Mouse (Mus musculus) urinary bladder, adult 2 months (tissue): ENCODE results near the gene Was. TPM values are rescaled to one million over a fixed set of nuclear protein-coding genes. Genes with fewer than 3 reads are reported as not detected.
"Not testable (repeated sequence)": the region's sequence is repeated elsewhere in the genome, so short reads cannot be mapped to it uniquely, and the experiment has no call there.

Experiments used
- DNase-seq: peaks from one replicate; pipeline ENCODE4 v3.0.0; 2022; ENCODE audit warnings: low spot score
- polyA plus RNA-seq: library from polyadenylated mRNA; depleted of rRNA; stranded (reverse); fragments of >200 nt; gene quantifications from 2 replicates; pipeline ENCODE4 v1.2.3, GENCODE M21; 2012; rRNA removed

Was gene
- polyA plus RNA-seq: 3.8 and 3.9 TPM in 2 replicates

DNA sequence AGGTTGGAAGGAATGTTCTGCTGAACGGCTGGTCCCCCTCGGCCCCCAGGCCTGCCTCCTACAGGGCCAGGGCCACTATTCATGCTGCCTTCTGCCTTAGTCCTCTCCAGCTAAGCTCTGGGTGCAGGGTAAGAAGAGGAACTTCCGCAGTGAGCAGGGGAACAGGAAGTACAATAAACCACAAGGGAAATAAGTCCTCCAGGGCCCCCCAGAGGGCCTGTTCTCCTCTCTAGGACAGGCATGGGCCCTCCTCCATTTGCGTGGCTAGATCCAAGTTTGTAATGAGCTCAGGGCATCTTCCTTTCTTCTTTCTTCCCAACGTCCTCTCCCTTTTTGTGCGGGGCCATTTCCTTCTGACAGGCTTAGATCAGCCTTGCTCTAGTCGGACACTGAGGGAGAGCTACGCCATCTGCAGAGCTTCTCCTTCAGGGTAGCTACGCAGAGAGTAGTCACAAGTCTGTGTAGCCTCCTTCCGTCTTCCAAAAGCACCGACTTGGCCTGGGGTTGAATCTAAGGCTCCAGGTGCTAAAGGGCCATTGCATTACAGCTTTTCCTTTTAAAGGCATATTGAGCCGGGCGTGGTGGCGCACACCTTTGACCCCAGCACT, at the start of gene Was:
TSS of gene Was (minus strand) at position 153 of the 608 bp plus-strand sequence.
- no peak for DNase-seq

DNA sequence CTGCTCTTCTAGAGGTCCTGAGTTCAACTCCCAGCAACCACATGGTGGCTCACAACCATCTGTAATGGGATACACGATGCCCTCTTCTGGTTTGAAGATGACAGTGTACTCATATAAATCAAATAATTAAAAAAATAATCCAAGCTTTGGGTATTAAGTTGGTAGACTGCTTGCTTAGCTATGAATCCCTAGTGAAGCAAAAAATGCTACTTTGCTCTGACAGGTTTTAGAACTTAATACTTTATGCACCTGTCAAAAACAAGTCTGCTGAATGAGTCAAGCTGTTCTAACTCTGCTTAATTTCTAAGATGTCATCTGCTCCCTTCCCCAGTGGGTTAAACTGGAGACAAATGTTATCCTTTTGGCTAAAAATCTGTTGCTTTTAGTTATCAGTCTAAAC, 49.2 kb upstream of the Was start:
- no peak for DNase-seq

DNA sequence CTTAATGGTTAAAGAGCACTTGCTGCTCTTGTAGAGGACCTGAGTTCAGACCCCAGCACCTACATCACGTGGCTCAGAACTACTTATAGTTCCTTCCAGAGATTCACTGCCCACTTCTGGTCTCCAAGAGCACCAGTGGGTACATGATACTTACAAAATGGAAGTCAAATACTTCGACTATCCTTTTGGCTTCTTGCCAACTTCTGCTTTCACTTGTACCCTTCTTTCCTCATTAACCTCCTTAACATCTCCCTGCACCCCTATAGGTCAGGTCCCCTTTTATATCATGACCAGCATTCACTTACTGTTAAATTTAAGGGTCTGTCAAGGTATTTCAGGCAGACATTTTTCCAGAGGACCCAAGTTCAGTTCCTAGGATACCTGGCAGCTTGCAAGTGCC, 45.6 kb upstream of the Was start:
- no peak for DNase-seq

DNA sequence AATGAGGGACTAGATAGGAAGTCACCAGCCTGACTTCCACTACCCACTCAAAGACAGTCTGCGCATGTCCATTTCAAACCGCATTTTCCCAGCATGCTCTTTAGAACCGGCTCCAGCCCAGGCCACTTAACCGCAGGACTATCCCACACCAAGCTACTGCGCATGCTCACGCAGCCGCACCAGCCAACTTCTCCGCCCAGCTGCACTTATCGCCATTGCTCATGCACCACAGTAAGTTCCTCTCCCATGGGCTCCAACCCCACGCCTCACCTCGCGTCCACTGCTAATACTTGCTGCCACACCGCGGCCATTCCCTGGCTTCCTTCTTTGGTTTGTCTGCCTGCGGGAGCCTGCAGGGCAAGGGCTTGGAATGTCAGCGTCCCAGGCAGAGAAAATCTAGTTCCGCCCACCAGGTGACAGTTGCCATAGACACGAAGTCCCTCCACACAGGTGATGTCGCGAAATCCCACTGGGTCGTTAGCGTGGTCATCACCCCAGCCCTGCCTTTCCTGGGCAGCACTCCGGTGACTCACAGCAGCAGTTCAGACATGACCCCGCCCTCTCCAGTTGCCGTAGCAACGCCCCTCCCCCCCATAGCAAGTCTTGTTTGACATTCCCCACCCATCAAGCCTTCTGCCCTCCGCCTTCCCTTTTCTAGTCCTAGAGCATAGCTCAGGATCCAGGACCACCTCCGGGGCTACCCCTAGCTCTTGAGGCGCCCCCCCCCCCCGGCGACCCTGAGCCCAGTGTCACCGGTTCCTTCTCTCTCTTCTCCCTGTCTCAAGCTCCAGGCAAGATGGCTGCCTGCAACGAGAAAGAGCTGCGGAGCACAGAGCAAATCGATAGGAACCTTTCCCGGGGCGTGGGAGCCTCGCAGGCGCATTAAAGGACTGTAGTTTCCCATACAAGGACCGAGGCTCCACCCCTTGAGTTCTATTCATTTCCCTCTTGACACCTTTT, 42.0 kb upstream of the Was start, which contains the start of gene Wdr13:
TSS of gene Wdr13 (minus strand) at position 876 of the 960 bp plus-strand sequence.
- DNase-seq: peak; percentile 58

DNA sequence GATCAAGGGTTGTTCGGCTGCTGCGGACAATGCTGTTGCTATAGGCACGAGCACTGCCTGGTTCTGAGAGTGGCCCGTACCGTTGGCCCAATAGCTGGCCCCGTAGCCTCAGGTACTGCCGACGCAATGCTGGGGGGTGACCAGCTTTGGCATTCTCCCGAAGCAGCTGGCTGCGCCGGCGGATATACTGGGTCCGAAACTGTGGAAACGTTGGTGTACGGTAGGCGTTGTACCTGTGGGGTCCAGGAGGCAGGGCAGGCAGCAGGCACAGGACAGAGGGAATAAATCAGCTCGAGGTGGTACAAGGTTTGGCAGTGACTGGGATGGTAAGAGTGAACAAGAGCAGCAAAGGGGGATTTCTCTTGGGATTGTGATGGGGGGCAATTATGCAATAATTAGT, 41.1 kb upstream of the Was start:
- DNase-seq: no peak

DNA sequence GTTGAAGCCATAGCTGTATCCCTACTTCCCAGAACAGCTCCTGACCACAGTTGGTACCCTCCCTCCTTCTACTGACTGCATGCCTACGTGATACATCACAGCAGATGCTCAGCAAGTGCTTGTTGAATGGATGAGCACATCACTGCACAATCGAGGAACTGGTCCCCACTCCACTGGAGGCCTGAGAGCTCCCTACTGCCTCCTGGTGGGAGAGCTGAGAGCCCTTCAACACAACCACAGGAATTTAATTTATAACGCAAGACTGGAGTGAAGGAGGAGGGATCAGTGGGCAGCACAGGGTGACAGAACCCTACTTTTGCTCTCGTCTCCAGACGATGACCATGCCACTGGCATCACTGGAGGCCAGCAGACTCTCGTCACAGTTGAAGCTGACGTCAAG, 34.9 kb upstream of the Was start:
- no peak for DNase-seq

DNA sequence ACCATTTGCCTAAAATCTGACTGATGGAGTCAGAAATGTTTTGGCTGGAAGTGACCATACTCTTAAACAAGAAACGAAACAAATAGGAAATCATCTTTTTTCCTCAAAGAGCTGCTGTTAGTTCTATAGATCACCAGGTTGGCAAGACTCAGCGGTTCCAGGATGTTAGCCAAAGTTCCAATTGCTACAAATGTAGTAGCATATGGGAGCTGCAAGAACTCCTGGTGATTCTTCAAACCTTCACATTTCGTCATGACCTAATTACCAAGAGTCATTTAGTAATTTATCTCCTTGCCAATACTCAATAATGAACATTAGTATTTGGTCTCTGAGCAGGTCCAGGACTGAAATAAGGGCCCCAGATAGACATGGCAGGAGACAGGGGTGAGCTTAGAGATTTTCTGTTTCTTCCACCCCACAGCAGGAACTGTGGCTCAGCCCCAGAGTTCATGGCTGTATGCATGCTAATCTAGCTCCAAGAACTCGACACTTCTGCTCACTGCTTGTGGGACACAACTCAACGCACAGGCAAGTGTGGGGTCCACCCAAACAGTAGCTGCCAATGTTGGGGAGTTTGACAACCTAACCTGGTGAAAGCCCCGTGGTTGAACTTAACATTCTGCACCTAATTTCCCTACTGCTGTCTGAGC, 33.6 kb upstream of the Was start:
- no peak for DNase-seq

DNA sequence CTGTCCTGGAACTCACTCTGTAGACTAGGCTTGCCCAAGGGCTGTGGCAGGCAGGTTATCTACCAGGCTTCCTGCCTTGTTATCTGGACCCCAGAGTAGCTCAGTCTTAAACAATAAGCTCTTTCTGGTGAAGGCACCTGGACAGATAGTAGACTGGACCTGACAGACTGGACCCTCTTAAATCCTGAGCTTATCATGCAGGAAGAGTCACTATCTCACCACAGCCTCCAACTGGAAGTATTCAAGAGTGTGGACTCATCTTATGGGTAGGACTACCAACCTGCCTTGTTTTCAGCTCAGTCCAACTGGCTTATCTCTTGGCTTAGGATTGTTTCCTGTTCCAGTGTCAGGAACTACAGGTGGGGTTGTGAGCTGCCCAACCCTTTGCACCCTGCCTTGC, 27.0 kb upstream of the Was start:
- DNase-seq: no peak

DNA sequence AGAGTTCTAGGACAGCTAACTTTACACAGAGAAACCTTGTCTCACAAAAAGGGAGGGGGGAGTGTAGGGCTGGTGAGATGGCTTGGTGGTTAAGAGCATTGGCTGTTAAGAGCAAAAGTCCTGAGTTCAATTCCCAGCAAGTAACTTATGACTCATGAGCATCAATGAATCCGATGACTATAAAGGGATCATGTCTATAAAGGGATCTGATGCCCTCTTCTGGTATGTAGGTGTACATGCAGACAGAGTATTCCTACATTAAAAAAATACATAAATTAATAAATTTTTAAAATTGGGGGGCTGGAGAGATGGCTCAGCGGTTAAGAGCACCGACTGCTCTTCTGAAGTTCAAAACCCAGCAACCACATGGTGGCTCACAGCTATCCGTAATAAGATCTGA, 25.0 kb upstream of the Was start:
- no peak for DNase-seq

DNA sequence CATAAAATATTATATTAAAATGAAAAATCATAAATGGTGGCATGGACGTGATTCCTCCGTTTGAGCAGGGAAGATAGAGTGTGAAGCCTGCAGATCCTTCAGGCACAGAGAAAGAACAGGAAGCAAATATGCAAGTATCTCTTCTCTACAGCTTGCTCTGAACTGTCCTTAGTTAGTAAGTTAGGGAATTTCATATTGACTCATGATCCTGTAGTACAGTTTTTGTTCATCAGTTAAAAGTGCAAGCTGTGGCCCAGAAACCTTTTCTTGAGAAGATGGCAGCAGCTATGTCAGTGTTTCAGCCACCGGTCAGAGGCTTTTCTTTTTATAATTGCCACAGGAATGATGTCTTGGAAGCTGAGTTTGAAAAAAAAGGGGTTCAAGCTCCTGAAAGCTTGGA, 14.7 kb upstream of the Was start:
- DNase-seq: no peak

DNA sequence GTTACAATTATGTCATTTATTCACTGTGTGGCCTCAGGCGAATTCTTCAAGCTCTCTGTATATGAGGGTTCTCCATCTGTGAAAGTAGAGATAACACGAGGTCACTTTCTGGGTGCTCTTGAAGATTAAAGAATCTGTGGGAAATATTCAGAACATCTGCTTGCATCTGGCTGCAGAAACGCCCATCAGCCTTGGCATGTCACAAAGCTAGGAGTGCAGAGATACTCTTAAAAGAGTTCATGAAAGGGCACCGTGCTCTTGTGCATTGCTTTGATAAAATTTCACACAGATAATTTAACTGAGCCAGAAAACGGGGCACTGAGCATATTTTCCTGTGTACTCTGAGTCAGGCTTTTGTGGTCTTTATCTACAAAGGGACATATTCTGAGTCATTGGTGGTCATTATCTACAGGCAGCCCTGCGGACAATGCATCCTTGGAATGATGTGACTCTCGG, 11.9 kb upstream of the Was start:
- DNase-seq: no peak

DNA sequence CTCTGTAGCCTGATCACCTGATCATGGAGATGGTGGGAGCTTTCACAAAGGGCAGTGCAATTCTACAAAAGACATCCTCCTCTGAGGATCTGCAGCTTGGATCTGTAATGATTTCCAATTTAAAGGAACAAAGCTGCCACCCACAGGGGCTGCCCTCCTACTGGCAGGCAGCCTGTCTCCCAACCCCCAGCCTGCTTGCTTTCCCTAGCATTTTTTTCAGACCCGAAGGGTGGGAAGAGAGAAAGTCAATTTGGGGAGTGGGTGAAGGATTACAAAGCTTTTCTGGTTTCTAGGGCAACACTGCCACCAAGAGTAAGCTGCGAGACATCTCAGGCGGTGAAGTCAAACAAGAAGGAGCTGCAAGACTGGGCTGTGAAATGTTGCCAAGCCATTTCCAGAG, 10.7 kb upstream of the Was start:
- no peak for DNase-seq

DNA sequence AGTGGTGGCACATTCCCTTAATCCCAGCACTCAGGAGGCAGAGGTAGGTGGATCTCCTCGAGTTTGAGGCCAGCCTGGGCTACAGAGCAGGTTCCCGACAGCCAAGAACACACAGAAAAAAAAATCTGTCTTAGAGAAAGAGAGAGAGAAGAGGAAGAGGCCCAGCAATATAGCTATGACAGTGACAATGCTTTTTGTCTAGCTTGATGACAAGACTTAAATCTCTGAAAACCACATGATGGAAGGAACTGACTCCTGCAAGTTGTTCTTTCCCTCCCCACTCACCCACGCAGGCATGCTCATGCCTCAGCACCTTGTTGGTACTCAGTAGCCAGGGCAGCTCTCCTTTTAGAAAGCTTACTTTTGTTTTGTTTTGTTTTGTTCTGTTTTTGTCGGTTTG, 9.1 kb upstream of the Was start:
- no peak for DNase-seq

DNA sequence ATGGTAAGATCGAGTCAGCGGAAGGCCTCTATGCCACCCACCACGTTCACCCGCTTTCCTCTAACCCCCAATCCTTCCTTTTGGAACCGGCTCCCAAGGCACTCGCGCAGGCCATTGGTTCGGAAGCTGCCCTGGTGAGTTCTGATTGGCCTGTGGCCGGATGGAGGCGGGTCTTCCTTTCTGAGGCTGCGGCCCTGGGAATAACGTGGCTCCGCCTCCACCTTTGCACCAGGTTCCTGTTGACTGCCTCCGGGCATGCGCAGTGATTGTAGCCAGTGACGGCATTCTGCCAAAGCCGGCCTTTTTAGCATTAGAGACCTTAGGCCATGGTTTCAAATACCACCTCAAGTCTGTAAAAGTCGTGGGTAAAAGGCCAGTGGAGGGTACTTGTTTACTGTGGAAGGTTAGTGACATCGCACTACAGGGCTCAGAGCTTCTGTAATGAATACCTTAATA, 6.5 kb upstream of the Was start:
- DNase-seq: peak; percentile 77

DNA sequence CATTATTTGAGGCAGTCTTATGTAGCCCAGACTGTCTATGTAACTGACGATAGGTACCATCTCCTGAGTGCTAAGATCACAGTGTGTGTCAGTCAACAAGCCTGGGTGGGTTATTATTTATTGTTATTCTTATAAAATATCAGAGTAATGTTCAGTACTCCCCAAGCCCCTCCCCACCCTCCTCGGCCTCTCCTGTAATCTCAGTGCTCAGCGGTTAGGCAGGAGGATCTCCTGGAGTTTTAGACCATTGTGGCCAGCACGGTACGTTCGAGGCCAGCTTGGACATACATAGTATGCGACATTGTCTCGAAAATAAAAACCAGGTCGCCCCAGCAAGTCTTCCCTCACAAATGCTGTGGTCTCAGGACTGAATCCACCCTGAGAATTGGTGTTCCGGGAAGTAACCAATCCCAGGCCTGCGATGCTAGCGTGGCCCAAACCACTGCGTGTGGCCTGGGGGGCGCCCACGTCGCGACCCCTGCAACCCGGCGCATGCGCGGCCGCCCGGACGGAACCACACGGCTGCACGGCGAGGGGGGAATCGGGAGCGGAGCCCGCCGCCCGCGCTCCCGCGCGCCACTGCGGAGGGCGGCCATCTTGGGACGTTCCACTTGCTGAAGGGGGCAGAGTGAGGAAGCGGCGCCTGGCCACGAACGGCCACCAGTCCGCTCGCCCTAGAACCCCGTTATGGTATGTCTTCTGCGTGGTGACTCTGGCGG, 5.9 kb upstream of the Was start:
- DNase-seq: not testable (repeated sequence)

DNA sequence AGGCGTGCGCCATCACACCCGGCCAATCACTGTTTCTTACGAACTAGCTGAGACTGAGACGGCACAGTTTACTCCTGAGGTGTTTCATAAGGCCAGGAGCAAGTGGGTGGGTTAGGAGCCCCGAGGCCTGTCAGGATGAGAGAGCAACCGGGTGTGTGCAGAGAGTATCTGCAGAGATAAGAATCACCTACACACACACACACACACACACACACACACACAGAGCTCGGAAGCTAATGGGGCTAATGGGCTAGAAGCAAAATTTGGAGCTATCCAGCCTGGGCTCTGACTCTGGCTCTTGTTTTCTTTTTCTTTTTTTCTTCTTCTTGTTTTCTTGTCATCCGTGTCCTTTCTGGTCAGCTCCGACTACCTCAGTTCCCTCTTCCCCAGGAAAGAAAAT, 5.2 kb upstream of the Was start:
- DNase-seq: no peak

DNA sequence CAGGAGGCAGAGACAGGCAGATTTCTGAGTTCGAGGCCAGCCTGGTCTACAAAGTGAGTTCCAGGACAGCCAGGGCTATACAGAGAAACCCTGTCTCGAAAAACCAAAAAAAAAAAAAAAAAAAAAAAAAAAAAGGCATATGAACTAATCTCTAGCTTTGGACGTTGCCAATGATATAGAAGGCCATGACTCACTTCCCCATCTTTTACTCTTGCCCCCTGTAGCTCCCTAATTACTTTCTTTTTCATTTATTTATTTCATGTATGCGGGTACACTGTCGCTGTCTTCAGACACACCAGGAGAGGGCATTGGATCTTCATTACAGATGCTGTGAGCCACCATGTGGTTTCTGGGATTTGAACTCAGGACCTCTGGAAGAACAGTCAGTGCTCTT, 653 bp upstream of the Was start:
- DNase-seq: not testable (repeated sequence)

DNA sequence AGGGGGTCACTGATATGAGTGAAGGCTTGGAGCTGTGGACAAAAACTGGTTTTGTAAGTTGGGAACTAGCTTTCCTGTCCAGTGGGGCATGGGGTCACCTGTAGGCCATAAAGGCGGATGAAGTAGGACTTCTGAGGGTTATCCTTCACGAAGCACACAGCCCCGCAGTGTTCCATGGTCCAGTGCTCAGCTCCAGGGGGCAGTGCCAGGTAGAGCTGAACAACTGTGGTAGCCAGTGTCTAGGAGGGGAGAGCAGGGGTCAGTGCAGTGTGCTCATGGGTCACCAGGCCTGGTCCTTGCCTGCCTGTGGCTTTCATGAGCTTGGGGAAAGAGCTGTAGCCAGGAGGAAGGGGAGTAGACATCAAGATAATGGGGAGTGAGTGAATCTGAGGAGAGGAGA, 552 bp downstream of the Was start:
- no peak for DNase-seq

DNA sequence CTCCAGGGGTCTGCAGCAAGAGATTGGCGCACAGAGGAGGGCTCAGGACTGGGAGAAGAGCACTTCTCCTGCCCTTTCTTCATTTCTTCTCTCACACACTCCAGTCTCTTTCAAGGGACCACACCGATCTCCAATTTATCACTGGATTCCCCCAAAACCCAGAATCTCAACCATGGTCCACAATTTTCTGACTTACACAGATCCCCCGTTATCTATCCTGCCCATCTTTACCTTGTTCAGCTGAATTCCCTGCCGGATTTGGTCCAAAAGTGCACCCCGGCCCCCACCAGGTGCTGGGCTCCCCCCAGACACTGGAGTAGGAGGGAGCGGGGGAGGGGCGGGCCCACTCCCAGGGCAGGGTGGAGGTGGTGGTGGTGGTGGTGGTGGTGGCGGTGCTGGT, 4.7 kb downstream of the Was start:
- no peak for DNase-seq

DNA sequence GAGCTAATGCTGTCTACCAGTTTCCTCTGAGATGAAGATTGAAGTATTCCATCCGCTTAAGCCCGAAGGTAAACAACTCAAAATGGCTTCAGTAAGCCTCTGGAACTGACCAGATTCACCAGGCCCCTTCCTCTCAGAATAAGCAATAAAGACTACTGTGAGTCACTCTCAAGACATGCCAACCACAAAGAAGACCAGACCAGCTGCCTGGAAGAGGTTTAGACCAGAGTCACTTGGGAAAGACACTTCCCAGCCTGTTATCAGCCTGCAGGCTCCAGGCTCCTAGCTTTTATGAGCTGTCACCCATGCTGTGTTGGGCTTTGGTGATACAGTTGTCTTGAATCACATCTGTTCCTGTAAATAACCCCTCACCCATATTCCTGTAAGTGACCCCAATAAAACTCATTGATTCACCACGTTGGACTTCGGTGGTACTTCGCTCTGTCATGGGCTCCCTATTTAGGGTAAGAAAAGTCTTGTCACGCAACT, 5.5 kb downstream of the Was start:
- no peak for DNase-seq

DNA sequence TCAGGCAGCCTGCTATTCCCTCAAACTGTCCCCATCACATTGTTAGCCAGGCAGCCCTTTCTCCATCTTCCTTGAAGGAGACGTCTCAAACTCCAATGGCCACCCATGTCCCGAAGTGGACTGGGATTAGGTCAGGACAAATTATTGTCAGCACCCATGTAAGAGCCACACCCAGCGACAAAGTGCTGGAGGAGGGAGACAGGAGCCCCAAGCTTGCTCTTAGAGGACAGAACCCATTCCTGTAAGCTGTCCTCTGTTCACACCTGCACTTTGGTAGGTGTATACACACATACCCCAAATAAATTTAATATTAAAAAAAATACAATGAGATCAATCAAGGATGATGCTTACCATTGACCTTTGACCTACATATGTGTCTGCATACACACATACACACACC, 15.2 kb downstream of the Was start:
- no peak for DNase-seq
